Mouse (Mus musculus) neural tube, embryonic 14.5 days (tissue): ENCODE data around the gene Ppfibp1. TPM values are rescaled to one million over a fixed set of nuclear protein-coding genes. Genes with fewer than 3 reads are reported as not detected.

Experiments
- ATAC-seq: fragments of 200-750 bp; cut with Nextera tagmentation; 2 replicates; pipeline ENCODE4 v1.8.0; 2017; ENCODE audit warnings: low read depth, mild to moderate bottlenecking, moderate TSS enrichment, moderate library complexity
- H3K27ac ChIP-seq: fragments of 300-500 bp; sonication (generic); 2 replicates; pipeline ENCODE4 v1.5.1; 2014; ENCODE audit warnings: low read depth, mild to moderate bottlenecking, control low read depth, low read length, moderate library complexity, mixed read lengths
- H3K27me3 ChIP-seq: fragments of 300-500 bp; sonication (generic); 2 replicates; pipeline ENCODE4 v1.6.1; 2014; ENCODE audit warnings: low read length; ENCODE audit not compliant: control insufficient read depth, insufficient read depth
- H3K36me3 ChIP-seq: fragments of 300-500 bp; sonication (generic); 2 replicates; pipeline ENCODE4 v1.6.1; 2014; ENCODE audit warnings: low read length, mixed read lengths; ENCODE audit not compliant: control insufficient read depth, insufficient read depth
- H3K4me1 ChIP-seq: fragments of 300-500 bp; sonication (generic); 2 replicates; pipeline ENCODE4 v1.6.1; 2014; ENCODE audit warnings: low read length; ENCODE audit not compliant: control insufficient read depth, insufficient read depth
- H3K4me2 ChIP-seq: fragments of 300-500 bp; sonication (generic); 2 replicates; pipeline ENCODE4 v1.6.1; 2014; ENCODE audit warnings: mild to moderate bottlenecking, low read depth, low read length, control low read depth
- H3K4me3 ChIP-seq: fragments of 300-500 bp; sonication (generic); 2 replicates; pipeline ENCODE4 v1.5.1; 2014; ENCODE audit warnings: low read depth, low read length, control low read depth, mixed read lengths
- H3K9ac ChIP-seq: fragments of 300-500 bp; sonication (generic); replicated peaks from 2 replicates; pipeline ENCODE4 v1.6.1; 2014; ENCODE audit warnings: low read depth, mild to moderate bottlenecking, control low read depth, low read length, mixed read lengths
- H3K9me3 ChIP-seq: fragments of 300-500 bp; sonication (generic); 2 replicates; pipeline ENCODE4 v1.6.1; 2016; ENCODE audit warnings: low read length; ENCODE audit not compliant: control insufficient read depth
- WGBS: fragments of 180-500 bp; shearing (Covaris S2); extraction: QIAGEN DNeasy Blood & Tissue Kit; methylation state at CpG from one replicate; pipeline ENCODE4 v1.1.7; 2014; 5-methylcytosine and 5-hydroxymethylcytosine counted together
- polyA plus RNA-seq: library from polyadenylated mRNA; unstranded; fragments of >200 nt; fragmentation: Nextera tagmentation; extraction: Ambion mirVana; gene quantifications from 2 replicates; pipeline ENCODE4 v1.2.1, GENCODE M21; 2014

Ppfibp1 gene
- polyA plus RNA-seq, 1 experiment from 2014 or later = 8.5 TPM

GRCm38 (mm10) chr6:146979115-146979744, 90.9 kb downstream of the Ppfibp1 start:
- ATAC-seq = no peak
- no peak overlapping the region for H3K4me2 ChIP-seq
- WGBS = 74% methylated on average over 1 of the region's 1 CpGs

GRCm38 (mm10) chr6:146979953-146980352, 91.7 kb downstream of the Ppfibp1 start:
- Histone ChIP-seq H3K4me2 (no peak overlapping the region), H3K9me3 (no peaks in the 10 kb centered on the region), H3K27ac (no peak overlapping the region), H3K36me3 (no peaks in the 10 kb centered on the region), H3K9ac (no peak overlapping the region), H3K4me3 (no peak overlapping the region), H3K4me1 (no peaks in the 10 kb centered on the region), H3K27me3 (no peaks in the 10 kb centered on the region)
- no peak for ATAC-seq
- 37% methylated on average over 3 of the region's 3 CpGs for WGBS

More at GRCm38 (mm10) chr6:146979115-146979744, 90.9 kb downstream of the Ppfibp1 start:
- H3K36me3 ChIP-seq = no peaks in the 10 kb centered on the region
- no peaks in the 10 kb centered on the region for H3K27me3 ChIP-seq
- H3K9me3 ChIP-seq = no peaks in the 10 kb centered on the region
- no peak overlapping the region for H3K27ac ChIP-seq
- no peak overlapping the region for H3K4me3 ChIP-seq
- no peak overlapping the region for H3K9ac ChIP-seq
- no peaks in the 10 kb centered on the region for H3K4me1 ChIP-seq

- no peak overlapping the region for H3K27ac ChIP-seq
- no peaks in the 10 kb centered on the region for H3K4me1 ChIP-seq
- no peaks in the 10 kb centered on the region for H3K9me3 ChIP-seq
- H3K4me3 ChIP-seq = no peak overlapping the region
- no peaks in the 10 kb centered on the region for H3K27me3 ChIP-seq
- 13% methylated on average over 1 of the region's 1 CpGs for WGBS
- no peaks in the 10 kb centered on the region for H3K36me3 ChIP-seq
- H3K9ac ChIP-seq = no peak overlapping the region
- H3K4me2 ChIP-seq = no peak overlapping the region
- no peak; the same call in 1 of the 2 replicates for ATAC-seq
These were observed 93.1 kb downstream of the Ppfibp1 start for GRCm38 (mm10) chr6:146981249-146981835.

DNA sequence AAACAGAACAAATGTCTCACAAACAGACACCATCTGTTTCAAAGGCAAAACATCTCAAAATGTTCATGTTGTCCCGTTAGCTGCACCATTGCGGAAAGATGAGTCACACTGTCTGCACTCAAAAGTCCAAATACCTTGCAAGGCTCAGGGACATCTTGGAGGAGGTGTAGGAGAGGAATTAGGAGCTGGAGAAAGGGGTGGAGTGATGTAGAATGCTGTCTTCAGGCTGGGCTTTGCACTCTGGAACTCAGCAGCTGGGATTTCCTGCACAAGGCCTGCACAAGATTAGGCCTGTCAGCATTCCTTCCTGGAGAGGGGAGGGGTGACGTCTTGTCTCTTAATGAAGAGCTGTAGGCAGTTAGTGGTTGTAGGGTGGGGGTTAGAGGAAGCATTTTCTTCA, 96.3 kb downstream of the Ppfibp1 start:
- Histone ChIP-seq H3K4me3 (no peak overlapping the region), H3K4me2 (no peak overlapping the region), H3K27ac (no peak overlapping the region), H3K4me1 (no peaks in the 10 kb centered on the region), H3K9ac (no peak overlapping the region), H3K9me3 (no peaks in the 10 kb centered on the region), H3K27me3 (no peaks in the 10 kb centered on the region), H3K36me3 (no peaks in the 10 kb centered on the region)
- no peak for ATAC-seq
- WGBS = 78% methylated on average over 3 of the region's 3 CpGs

GRCm38 (mm10) chr6:146994236-146994635, 105.9 kb downstream of the Ppfibp1 start:
- Histone ChIP-seq H3K4me3 (no peak overlapping the region), H3K9me3 (no peaks in the 10 kb centered on the region), H3K27ac (no peak overlapping the region), H3K27me3 (no peaks in the 10 kb centered on the region), H3K36me3 (no peaks in the 10 kb centered on the region), H3K9ac (no peak overlapping the region), H3K4me2 (no peak overlapping the region), H3K4me1 (no peaks in the 10 kb centered on the region)
- ATAC-seq = no peak
- WGBS = 36% methylated on average over 5 of the region's 5 CpGs

DNA sequence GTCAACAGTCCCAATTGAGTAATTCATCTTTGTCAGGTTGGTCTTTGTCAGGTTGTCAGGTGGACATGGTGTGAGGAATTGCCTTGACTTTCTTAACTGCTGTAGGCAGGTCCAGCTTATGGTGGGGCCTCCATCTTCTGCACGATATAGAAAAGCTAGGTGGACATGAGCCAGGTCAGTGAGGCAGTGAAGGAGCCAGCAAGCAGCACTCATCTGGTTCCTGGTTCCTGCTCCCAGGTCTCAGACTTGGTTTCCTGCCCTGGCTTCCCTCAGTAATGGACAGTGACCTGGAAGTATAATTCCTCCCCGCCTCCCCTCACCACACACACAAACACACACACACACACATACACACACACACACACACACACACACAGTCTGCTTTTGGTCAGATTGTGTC, 107.1 kb downstream of the Ppfibp1 start:
- WGBS = 74% methylated on average over 2 of the region's 2 CpGs
- H3K36me3 ChIP-seq = no peaks in the 10 kb centered on the region

DNA sequence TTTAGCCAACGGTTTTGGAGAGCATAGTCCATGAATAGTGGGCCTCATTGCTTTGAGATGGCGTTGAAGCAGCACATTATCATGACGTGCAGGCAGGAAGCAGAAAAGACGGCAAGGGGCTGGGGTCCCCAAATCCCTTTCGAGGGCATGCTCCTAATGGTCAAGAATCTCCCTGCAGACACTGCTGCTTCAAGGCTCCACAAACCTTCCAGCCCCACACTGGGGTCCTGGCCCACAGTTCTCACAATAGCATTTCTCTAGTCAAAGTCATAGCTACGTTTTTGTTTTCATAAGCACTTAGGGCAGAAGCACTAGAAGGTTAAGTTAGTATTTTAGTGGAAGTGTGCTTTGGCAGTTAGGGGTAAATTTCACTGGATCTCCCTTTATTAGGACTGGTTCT, 107.6 kb downstream of the Ppfibp1 start:
- H3K4me3 ChIP-seq = no peak overlapping the region
- no peaks in the 10 kb centered on the region for H3K27me3 ChIP-seq
- H3K4me1 ChIP-seq = no peaks in the 10 kb centered on the region
- H3K9ac ChIP-seq = no peak overlapping the region
- H3K27ac ChIP-seq = no peak overlapping the region
- no peak overlapping the region for H3K4me2 ChIP-seq
- no peak for ATAC-seq
- no peaks in the 10 kb centered on the region for H3K9me3 ChIP-seq
- no peaks in the 10 kb centered on the region for H3K36me3 ChIP-seq
- 87% methylated on average over 6 of the region's 6 CpGs for WGBS

More for the DNA sequence above, 107.1 kb downstream of the Ppfibp1 start:
- Histone ChIP-seq H3K4me1 (no peaks in the 10 kb centered on the region), H3K27ac (no peak overlapping the region), H3K9ac (no peak overlapping the region), H3K27me3 (no peaks in the 10 kb centered on the region), H3K4me3 (no peak overlapping the region), H3K9me3 (no peaks in the 10 kb centered on the region), H3K4me2 (no peak overlapping the region)
- ATAC-seq = no peak

DNA sequence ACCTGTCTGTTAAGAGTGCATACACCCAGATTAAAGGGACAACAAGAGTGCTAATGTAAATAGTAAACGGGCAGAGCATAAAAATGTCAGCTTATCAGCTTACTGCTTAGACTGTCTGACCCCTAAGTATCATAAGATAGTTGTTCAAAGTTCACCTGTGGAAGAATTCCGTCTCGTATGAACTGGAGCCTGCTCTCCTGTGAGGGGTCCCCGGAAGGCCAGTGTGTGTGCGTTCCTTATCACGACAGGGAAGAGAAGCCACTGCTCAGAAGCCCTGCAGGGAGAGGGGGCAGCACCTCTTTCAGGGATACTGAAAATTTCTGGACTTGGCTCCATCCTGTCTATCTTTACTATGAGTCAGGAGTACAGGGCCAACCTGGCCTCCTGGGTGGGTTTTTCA, 108.7 kb downstream of the Ppfibp1 start:
- WGBS = 90% methylated on average over 6 of the region's 6 CpGs
- no peak overlapping the region for H3K27ac ChIP-seq
- no peak overlapping the region for H3K4me2 ChIP-seq
- no peaks in the 10 kb centered on the region for H3K27me3 ChIP-seq
- no peak overlapping the region for H3K9ac ChIP-seq
- ATAC-seq = no peak
- H3K4me3 ChIP-seq = no peak overlapping the region
- H3K36me3 ChIP-seq = no peaks in the 10 kb centered on the region
- H3K4me1 ChIP-seq = no peaks in the 10 kb centered on the region
- H3K9me3 ChIP-seq = no peaks in the 10 kb centered on the region

GRCm38 (mm10) chr6:146998710-146999109, 110.4 kb downstream of the Ppfibp1 start:
- Histone ChIP-seq H3K27ac (no peak overlapping the region), H3K27me3 (no peaks in the 10 kb centered on the region), H3K9me3 (no peaks in the 10 kb centered on the region), H3K4me2 (no peak overlapping the region), H3K4me3 (no peak overlapping the region), H3K4me1 (no peaks in the 10 kb centered on the region), H3K36me3 (no peaks in the 10 kb centered on the region), H3K9ac (no peak overlapping the region)
- 89% methylated on average over 4 of the region's 4 CpGs for WGBS
- ATAC-seq = no peak
